Mouse (Mus musculus) lung, embryonic 16.5 days (tissue): ENCODE measurements around the gene Grm2. TPM values are rescaled to one million over a fixed set of nuclear protein-coding genes. Genes with fewer than 3 reads are reported as not detected.

Experiments
- ATAC-seq: fragments of 200-750 bp; cut with Nextera tagmentation; 2 replicates; pipeline ENCODE4 v1.8.0; 2017; ENCODE audit warnings: low read depth, mild to moderate bottlenecking, moderate library complexity
- H3K27ac ChIP-seq: fragments of 300-500 bp; sonication (generic); 2 replicates; pipeline ENCODE4 v1.5.1; 2014; ENCODE audit warnings: mild to moderate bottlenecking, control low read depth, low read length
- H3K27me3 ChIP-seq: fragments of 300-500 bp; sonication (generic); 2 replicates; pipeline ENCODE4 v1.6.1; 2014; ENCODE audit warnings: low read depth, low read length, mixed read lengths; ENCODE audit not compliant: control insufficient read depth, insufficient read depth
- H3K36me3 ChIP-seq: fragments of 300-500 bp; sonication (generic); 2 replicates; pipeline ENCODE4 v1.6.1; 2014; ENCODE audit warnings: low read length; ENCODE audit not compliant: control insufficient read depth, insufficient read depth
- H3K4me1 ChIP-seq: fragments of 300-500 bp; sonication (generic); replicated peaks from 2 replicates; pipeline ENCODE4 v1.6.1; 2014; ENCODE audit warnings: low read length, mixed read lengths; ENCODE audit not compliant: control insufficient read depth, insufficient read depth
- H3K4me2 ChIP-seq: fragments of 300-500 bp; sonication (generic); 2 replicates; pipeline ENCODE4 v1.6.1; 2014; ENCODE audit warnings: low read depth, low read length, control low read depth
- H3K4me3 ChIP-seq: fragments of 300-500 bp; sonication (generic); 2 replicates; pipeline ENCODE4 v1.5.1; 2014; ENCODE audit warnings: mild to moderate bottlenecking, low read length, control low read depth
- H3K9ac ChIP-seq: fragments of 300-500 bp; sonication (generic); 2 replicates; pipeline ENCODE4 v1.6.1; 2014; ENCODE audit warnings: low read length, control low read depth
- H3K9me3 ChIP-seq: fragments of 300-500 bp; sonication (generic); 2 replicates; pipeline ENCODE4 v1.6.1; 2016; ENCODE audit warnings: low read length; ENCODE audit not compliant: control insufficient read depth
- WGBS: fragments of 180-500 bp; shearing (Covaris S2); extraction: QIAGEN DNeasy Blood & Tissue Kit; methylation state at CpG from one replicate; pipeline ENCODE4 v1.1.7; 2014; 5-methylcytosine and 5-hydroxymethylcytosine counted together
- polyA plus RNA-seq: library from polyadenylated mRNA; unstranded; fragments of >200 nt; fragmentation: Nextera tagmentation; extraction: Ambion mirVana; gene quantifications from 2 replicates; pipeline ENCODE4 v1.2.1, GENCODE M21; 2015

Gene Grm2
- polyA plus RNA-seq, 1 experiment from 2014 or later = not detected

DNA sequence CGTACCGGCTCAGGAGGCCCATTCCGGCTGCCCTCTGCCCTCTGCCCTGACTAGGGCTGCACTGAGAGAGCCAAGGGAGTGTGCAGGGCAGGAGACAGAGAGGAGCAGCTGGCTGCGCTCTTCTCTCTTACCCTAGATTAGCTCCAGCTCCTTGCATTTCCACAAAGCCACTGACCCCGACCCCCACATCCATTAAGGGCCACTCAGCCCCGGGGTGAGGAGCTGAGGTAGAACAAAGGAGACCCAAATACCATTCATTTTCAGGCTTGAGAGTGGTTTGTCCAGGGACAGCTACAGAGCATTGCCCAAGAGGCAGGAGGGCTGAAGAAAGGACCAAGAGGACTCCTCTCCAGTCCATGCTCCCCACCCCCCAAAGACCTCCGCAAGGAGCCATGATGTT, 3.6 kb upstream of the Grm2 start:
- H3K9me3 ChIP-seq = no peaks in the 10 kb centered on the region
- peaks cover 18% of the 10 kb centered on the region for H3K36me3 ChIP-seq

DNA sequence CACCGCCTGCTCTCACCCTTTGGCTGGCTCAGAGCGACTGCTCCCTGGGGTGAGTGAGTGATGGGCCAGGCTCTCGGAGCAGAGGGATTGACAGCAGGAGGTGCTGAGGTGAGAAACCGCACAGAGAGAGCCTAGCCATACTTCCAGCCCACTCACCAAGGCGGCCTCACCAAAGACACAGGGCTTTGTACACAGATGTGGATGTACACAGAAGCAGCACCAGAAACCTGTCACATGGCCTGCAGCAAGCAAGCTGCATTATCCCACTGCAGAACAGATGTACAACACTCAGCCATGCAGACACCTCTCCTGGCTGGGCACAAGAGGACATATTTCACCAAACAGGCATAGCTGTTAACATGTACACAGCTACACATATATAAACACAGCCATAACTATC, 1.7 kb upstream of the Grm2 start:
- WGBS = 28% methylated on average over 5 of the region's 5 CpGs
- H3K4me1 ChIP-seq = peaks cover 7% of the 10 kb centered on the region
- no peak overlapping the region for H3K9ac ChIP-seq
- peaks cover 18% of the 10 kb centered on the region for H3K27me3 ChIP-seq
- H3K4me2 ChIP-seq = no peak overlapping the region
- no peak overlapping the region for H3K4me3 ChIP-seq
- ATAC-seq = no peak
- H3K9me3 ChIP-seq = no peaks in the 10 kb centered on the region
- peaks cover 18% of the 10 kb centered on the region for H3K36me3 ChIP-seq
- H3K27ac ChIP-seq = no peak overlapping the region

More for the DNA sequence above, 3.6 kb upstream of the Grm2 start:
- Histone ChIP-seq H3K27me3 (peaks cover 15% of the 10 kb centered on the region), H3K4me2 (no peak overlapping the region), H3K4me3 (no peak overlapping the region), H3K9ac (no peak overlapping the region), H3K4me1 (peaks cover 7% of the 10 kb centered on the region), H3K27ac (no peak overlapping the region)
- WGBS = 78% methylated on average over 7 of the region's 7 CpGs
- ATAC-seq = no peak

DNA sequence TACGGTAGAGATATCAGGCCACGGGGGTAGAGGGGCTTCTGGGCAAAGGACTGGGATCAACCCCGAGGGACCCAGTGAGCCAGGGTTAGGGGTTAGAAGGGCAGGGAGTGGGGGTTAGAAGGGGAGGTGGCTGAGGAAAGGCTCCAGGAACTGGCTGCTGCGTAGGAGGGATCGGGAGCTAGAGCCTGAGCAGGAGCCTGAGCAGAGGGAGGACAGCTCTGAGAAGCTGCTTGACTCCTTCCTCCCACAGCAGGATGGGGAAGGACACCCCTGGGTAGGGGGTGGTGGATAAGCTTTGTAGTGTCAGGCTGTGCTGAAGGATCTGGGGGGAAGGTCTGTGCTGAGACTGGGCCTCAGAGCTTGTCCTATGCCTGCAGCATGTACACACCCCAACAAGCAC, 938 bp upstream of the Grm2 start:
- no peaks in the 10 kb centered on the region for H3K9me3 ChIP-seq
- no peak overlapping the region for H3K4me3 ChIP-seq
- H3K4me2 ChIP-seq = no peak overlapping the region
- peaks cover 13% of the 10 kb centered on the region for H3K36me3 ChIP-seq
- ATAC-seq = no peak
- 29% methylated on average over 5 of the region's 5 CpGs for WGBS
- H3K9ac ChIP-seq = no peak overlapping the region
- no peak overlapping the region for H3K27ac ChIP-seq
- peaks cover 7% of the 10 kb centered on the region for H3K4me1 ChIP-seq
- H3K27me3 ChIP-seq = peaks cover 18% of the 10 kb centered on the region

DNA sequence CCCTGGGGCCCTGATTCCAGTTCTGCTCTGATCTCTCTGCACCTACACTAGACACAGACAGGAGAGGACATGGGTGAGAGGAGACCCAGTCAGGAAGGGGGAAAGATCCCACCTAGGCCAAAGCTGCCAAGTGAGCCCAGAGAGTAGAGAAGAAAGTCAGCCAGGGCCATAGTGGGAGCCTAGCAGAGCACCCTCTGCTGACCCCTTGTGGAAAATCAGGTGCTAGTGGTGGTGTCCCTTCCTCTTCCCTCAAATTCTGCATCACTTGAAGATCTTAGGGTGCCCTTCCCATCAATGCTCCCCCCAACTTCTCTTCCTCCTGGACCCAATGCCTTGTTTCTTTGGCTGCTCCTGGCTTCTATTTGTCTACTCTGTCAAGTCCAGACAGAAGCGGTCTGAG, 3.2 kb downstream of the Grm2 start:
- no peak for ATAC-seq
- H3K27me3 ChIP-seq = peaks cover 18% of the 10 kb centered on the region
- WGBS = 59% methylated on average over 1 of the region's 1 CpGs

DNA sequence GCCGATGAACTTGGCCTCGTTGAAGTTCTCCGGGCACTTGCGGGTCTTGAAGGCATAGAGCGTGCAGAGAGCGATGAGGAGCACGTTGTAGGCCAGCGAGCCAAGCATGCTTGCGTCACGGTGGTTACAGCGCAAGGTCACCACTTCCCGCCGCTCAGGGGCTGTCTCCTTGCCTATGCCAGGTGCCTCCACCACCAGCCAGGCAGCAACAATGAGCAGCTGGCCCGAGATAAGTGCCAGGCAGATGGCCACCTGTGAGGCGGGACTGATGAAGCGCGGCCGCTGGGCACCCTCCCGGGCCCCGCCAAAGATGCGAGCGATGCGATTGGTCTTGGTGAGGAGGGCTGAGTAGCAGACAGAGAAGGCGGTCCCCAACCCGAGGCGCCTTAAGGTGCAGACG, 8.7 kb downstream of the Grm2 start:
- no peak overlapping the region for H3K9ac ChIP-seq
- no peaks in the 10 kb centered on the region for H3K4me1 ChIP-seq
- H3K27me3 ChIP-seq = no peaks in the 10 kb centered on the region
- H3K36me3 ChIP-seq = no peaks in the 10 kb centered on the region
- ATAC-seq = no peak
- H3K9me3 ChIP-seq = no peaks in the 10 kb centered on the region
- H3K4me2 ChIP-seq = no peak overlapping the region
- 65% methylated on average over 27 of the region's 27 CpGs for WGBS
- no peak overlapping the region for H3K4me3 ChIP-seq
- no peak overlapping the region for H3K27ac ChIP-seq

More for the DNA sequence above, 3.2 kb downstream of the Grm2 start:
- Histone ChIP-seq H3K9ac (no peak overlapping the region), H3K36me3 (peaks cover 1% of the 10 kb centered on the region; the same call in 1 of the 2 replicates), H3K9me3 (no peaks in the 10 kb centered on the region), H3K4me3 (no peak overlapping the region), H3K4me2 (no peak overlapping the region), H3K27ac (no peak overlapping the region), H3K4me1 (peaks cover 7% of the 10 kb centered on the region)

DNA sequence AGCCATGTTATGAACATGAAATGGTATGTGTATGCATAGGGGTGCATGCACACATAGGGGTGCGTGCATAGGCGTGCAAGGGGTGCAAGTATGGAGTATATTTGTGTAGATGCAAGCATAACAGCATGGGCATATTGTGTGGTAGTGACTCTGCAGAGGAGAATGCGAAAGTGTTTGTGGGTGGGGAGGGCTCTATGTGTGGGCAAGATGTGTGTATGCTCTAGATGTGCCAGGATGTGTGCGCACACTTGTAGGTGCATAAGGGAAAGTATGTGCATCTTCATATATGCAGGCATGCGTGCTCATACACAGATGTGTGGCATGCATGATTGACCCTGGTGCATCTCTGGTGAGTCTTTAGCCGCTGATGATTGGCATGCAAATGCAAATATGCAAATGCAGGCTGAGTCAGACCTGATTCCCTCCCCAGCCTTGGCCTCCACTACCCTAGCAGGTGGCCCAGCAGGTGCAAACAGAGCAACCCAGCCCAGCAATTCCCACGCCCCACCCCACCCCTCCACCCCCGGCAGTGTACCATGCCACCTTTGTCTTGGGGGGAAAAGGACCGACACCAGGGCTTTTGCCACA, 10.1 kb downstream of the Grm2 start:
- H3K4me1 ChIP-seq = no peaks in the 10 kb centered on the region
- H3K4me2 ChIP-seq = no peak overlapping the region
- no peak overlapping the region for H3K27ac ChIP-seq
- no peaks in the 10 kb centered on the region for H3K36me3 ChIP-seq
- no peaks in the 10 kb centered on the region for H3K9me3 ChIP-seq
- H3K27me3 ChIP-seq = no peaks in the 10 kb centered on the region
- no peak overlapping the region for H3K9ac ChIP-seq
- ATAC-seq = no peak
- 70% methylated on average over 9 of the region's 9 CpGs for WGBS
- H3K4me3 ChIP-seq = no peak overlapping the region

DNA sequence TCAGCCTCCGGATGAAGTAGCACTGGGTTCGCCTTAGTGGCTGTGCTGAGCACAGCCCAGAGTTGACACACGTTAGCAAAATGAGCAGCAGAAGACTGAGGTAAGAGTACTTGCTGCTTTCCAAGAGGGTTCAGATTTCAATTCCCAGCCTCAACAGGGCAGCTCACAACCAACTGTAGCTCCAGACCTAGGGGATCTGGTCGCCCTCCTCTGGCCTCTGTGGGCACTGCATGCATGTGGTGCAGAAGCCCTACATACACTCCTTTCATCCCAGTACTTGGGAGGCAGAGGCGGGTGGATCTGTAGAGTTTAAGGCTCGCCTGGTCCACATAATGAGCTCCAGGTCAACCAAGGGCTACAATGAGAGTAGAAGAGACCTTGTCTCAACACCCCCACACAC, 12.1 kb downstream of the Grm2 start:
- Histone ChIP-seq H3K27ac (no peak overlapping the region), H3K36me3 (no peaks in the 10 kb centered on the region), H3K4me1 (no peaks in the 10 kb centered on the region), H3K27me3 (no peaks in the 10 kb centered on the region), H3K9me3 (no peaks in the 10 kb centered on the region), H3K9ac (no peak overlapping the region), H3K4me3 (no peak overlapping the region), H3K4me2 (no peak overlapping the region)
- WGBS = 65% methylated on average over 6 of the region's 6 CpGs
- ATAC-seq = peak; percentile 7; the same call in 1 of the 2 replicates

DNA sequence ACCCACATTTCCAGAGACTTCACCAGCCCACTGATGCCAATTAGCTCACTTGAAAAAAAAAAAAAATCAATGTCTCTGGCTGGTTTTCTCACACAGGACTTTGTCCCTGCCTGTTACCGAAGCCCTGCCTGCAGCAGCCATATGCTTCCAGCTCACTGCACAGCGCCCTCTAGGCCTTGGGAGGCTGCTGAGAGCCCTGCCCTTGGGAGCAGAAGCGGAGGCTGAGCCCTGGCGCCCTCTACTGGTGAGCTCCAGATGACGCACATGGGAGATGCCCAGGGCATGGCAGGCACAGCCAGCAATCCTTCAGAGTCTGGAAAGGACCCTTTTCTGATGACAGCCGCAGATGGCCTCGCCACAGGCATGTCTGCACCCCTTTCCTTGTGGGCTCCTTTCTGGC, 12.8 kb downstream of the Grm2 start:
- 32% methylated on average over 7 of the region's 7 CpGs for WGBS
- H3K4me2 ChIP-seq = no peak overlapping the region
- ATAC-seq = 0 out of 2 replicates have a peak, but pooled peaks have one; percentile 28
- H3K9ac ChIP-seq = no peak overlapping the region
- no peaks in the 10 kb centered on the region for H3K9me3 ChIP-seq
- no peaks in the 10 kb centered on the region for H3K27me3 ChIP-seq
- no peaks in the 10 kb centered on the region for H3K4me1 ChIP-seq
- no peaks in the 10 kb centered on the region for H3K36me3 ChIP-seq
- H3K4me3 ChIP-seq = no peak overlapping the region
- no peak overlapping the region for H3K27ac ChIP-seq

DNA sequence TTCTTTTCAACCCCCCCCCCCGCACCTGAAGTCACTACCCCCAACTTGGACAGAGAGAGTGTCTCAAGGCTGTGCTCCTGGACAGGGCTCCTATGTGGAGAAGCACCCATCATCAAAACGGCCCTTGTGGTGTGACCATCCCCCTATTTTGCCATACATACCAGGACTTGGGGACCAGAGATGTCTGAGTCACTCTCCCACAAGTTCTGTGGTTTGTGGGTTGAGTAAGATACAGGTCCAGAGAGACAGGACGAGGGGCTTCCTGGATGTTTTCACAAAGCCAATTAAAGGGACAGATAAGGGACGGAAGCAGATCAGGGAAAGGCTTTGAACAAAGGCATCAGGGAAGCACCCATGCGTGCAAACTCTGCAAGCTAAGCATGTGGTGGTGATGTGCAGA, 14.5 kb downstream of the Grm2 start:
- no peaks in the 10 kb centered on the region for H3K4me1 ChIP-seq
- no peaks in the 10 kb centered on the region for H3K27me3 ChIP-seq
- H3K9me3 ChIP-seq = no peaks in the 10 kb centered on the region
- 49% methylated on average over 5 of the region's 5 CpGs for WGBS
- no peak overlapping the region for H3K27ac ChIP-seq
- ATAC-seq = no peak
- no peak overlapping the region for H3K4me2 ChIP-seq
- no peak overlapping the region for H3K4me3 ChIP-seq
- no peaks in the 10 kb centered on the region for H3K36me3 ChIP-seq
- no peak overlapping the region for H3K9ac ChIP-seq

DNA sequence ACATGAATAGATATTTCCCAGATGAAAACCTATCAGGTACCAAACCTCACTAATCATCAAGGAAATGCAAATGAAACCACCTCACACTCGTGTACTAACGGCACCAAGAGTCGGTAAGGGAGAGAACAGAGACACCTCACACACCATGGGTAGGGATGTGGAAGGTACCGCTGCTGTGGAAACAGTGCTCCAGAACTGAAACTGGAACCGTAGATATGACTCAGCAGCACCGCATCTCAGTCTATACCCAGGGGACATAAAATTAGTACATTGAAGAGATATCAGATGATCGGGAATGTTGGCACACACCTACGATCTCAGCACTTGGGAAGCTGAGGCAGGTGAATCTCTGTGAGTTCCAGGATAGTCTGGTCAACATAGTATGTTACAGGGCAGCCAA, 17.7 kb downstream of the Grm2 start:
- ATAC-seq = no peak
- no peaks in the 10 kb centered on the region for H3K9me3 ChIP-seq
- no peak overlapping the region for H3K9ac ChIP-seq
- H3K4me2 ChIP-seq = no peak overlapping the region
- H3K4me3 ChIP-seq = no peak overlapping the region
- H3K27me3 ChIP-seq = no peaks in the 10 kb centered on the region
- 91% methylated on average over 8 of the region's 8 CpGs for WGBS
- H3K36me3 ChIP-seq = no peaks in the 10 kb centered on the region
- H3K4me1 ChIP-seq = no peaks in the 10 kb centered on the region
- no peak overlapping the region for H3K27ac ChIP-seq
